Mouse (Mus musculus): ENCODE data around the gene Irf2bpl. TPM values are rescaled to one million over a fixed set of nuclear protein-coding genes. Genes with fewer than 3 reads are reported as not detected.

Irf2bpl gene
- polyA plus RNA-seq, 1 experiment from 2014 or later, result 22.6 TPM

DNA sequence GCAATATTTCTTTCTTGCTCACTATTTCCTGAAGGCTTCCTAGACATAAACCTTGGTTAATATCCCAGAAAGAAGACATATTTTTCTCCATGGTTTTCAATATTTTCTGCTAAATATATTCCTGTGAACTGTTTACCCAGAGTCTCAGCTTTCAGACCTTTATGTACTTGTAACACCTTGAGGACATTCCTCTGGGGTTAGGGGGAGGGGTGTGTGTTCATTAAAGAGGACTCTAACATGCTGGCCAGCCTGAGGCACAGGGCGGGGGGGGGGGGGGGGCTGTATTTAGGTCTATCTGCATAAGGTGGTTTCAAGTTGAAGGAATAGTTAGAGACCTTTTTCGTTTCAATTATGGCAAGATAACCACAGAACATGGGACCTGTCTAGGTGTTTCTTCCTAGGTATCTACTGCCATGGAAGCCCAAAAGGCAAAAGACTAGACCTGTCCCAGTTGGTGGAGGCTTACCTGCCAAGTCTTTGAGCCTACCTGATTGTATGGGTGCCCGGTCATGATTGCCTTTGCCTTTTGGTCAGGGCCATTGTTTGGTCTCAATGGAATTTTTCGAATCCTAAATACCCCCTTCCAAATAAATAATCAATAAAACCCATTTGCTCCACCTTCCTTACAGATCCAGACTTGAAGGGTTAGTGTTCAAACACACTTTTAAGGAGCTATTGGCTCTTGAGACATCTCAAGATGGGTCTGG is 11.3 kb upstream of the Irf2bpl start:
- Histone ChIP-seq H3K4me3 (peak overlapping the region; percentile 52), H3K4me1 (peaks cover 96% of the 10 kb centered on the region)
- WGBS, result 53% methylated on average over 4 of the region's 4 CpGs

DNA sequence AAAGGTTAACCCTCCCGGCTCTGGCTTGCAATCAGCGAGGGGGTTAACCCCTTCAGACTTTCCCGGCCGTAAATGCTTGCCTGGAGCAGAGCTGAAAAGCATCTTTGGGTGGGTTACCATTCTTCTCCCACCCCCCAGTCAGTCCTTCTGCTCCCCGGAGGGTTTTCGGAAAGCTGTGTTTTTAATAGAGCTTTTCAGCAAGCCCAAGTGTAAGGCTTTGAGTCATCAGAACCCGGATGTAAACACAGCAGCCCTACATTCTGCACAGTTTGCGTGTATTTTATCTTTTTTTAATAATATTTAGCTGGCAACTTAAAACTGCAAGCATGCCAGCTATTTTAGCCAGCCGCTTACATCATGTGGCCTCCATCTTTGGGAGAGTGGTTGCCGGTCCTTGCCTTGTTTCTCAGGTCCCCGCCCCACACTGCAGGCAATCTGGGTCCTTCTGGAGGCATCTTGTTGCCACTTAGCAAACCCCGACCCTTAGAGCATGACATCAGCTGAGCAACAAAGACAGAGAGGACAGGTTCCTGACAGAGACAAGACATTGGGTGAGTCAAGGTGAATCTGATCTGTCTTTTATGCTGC is 10.3 kb upstream of the Irf2bpl start:
- WGBS, result under 1% methylated on average over 12 of the region's 12 CpGs
- Histone ChIP-seq H3K27me3 (ENCODE audit: poor library complexity, severe bottlenecking) (peaks cover 13% of the 10 kb centered on the region), H3K4me3 (peak overlapping the region; percentile 52), H3K36me3 (replicated peaks) (no peaks in the 10 kb centered on the region), H3K4me1 (peaks cover 100% of the 10 kb centered on the region), H3K27ac (peak overlapping the region; percentile 95), H3K9me3 (no peaks in the 10 kb centered on the region)
- peak; percentile 69 for DNase-seq (ENCODE audit: extremely low spot score, low spot score)

More for the DNA sequence above, 11.3 kb upstream of the Irf2bpl start:
- H3K36me3 ChIP-seq (replicated peaks), result no peaks in the 10 kb centered on the region
- peak overlapping the region; percentile 95 for H3K27ac ChIP-seq
- H3K9me3 ChIP-seq, result no peaks in the 10 kb centered on the region
- H3K27me3 ChIP-seq (ENCODE audit: poor library complexity, severe bottlenecking), result peaks cover 3% of the 10 kb centered on the region
- no peak for DNase-seq (ENCODE audit: extremely low spot score, low spot score)

DNA sequence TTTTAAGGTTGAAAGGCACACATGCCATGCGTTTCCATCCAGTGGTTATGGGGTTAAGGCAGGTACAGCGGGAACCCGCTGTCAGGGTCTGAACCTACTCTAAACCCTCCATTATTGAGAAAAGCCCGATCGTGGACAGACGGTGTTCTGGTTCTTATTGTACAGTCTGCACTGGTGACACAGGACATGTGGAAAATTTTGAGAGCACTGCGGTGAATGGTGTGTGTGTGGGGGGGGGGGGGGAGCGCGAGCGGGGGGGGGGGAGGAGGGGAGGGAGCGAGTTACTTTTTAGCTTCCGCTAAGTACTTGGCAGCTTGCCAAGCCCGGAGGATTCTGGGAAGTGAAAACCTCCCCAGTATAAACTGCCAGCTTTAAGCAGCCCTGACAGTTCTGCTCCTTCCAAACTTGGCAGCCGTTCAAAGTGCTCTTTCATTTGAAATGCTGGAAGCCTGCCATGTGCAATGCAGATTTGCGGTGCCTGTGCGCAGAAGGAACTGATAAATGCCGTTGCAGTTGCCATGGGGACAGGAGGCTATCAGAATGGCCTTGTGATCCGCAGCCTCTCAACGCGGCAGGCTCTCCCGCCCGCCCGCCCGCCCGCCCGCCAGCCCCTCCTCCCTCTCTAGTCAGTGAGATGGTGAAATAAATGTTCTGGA is 9.7 kb upstream of the Irf2bpl start:
- Histone ChIP-seq H3K4me1 (peaks cover 100% of the 10 kb centered on the region), H3K4me3 (peak overlapping the region; percentile 52), H3K9me3 (no peaks in the 10 kb centered on the region), H3K27ac (peak overlapping the region; percentile 95), H3K27me3 (ENCODE audit: poor library complexity, severe bottlenecking) (peaks cover 19% of the 10 kb centered on the region), H3K36me3 (replicated peaks) (no peaks in the 10 kb centered on the region)
- 0% methylated on average over 22 of the region's 26 CpGs for WGBS
- DNase-seq (ENCODE audit: extremely low spot score, low spot score), result peak; percentile 90

DNA sequence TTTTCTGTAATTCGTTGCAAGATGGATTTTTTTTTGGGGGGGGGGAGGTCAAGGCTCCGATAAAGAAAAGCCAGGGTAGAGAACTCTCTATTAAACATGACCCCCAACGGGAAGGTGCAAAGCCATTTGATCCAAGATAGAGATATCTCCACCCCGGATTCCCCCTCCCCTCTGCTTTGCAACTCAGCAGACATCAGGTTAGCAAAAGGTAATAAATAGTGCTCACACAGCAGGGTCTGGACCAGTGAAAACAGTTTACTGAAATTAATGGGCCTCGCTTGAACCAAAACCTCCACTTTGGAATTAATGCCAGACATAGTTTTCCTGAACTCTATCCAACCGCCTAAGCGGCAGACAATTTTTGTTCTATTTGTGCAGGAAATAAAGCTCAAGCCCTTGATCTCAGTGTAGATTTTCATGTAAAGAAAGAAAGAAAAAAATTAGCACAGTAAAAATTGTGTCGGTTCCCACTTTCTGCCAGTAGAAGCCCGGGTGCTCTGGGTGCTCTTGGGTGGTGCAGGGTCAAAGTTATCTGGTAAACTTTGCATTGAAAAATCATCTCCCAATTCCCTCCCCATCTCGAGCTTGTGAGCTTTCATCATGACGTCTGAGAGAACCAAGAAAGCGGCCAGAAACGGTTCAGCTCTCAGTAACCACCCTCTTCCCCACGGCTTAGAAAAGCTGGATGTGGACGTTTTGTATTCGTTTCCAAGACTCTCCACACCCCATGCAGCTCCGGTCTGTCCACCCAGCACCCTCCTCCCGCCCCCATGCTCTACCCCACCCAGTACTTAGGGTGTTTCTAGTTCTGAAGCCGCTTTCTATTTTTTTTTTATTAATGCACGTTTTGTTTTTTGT is 9.0 kb upstream of the Irf2bpl start:
- H3K27me3 ChIP-seq (ENCODE audit: poor library complexity, severe bottlenecking), result peaks cover 23% of the 10 kb centered on the region
- 1% methylated on average over 20 of the region's 20 CpGs for WGBS
- H3K27ac ChIP-seq, result peak overlapping the region; percentile 95
- no peaks in the 10 kb centered on the region for H3K36me3 ChIP-seq (replicated peaks)
- H3K4me3 ChIP-seq, result peak overlapping the region; percentile 52
- H3K4me1 ChIP-seq, result peaks cover 100% of the 10 kb centered on the region
- H3K9me3 ChIP-seq, result no peaks in the 10 kb centered on the region
- DNase-seq (ENCODE audit: extremely low spot score, low spot score), result no peak

DNA sequence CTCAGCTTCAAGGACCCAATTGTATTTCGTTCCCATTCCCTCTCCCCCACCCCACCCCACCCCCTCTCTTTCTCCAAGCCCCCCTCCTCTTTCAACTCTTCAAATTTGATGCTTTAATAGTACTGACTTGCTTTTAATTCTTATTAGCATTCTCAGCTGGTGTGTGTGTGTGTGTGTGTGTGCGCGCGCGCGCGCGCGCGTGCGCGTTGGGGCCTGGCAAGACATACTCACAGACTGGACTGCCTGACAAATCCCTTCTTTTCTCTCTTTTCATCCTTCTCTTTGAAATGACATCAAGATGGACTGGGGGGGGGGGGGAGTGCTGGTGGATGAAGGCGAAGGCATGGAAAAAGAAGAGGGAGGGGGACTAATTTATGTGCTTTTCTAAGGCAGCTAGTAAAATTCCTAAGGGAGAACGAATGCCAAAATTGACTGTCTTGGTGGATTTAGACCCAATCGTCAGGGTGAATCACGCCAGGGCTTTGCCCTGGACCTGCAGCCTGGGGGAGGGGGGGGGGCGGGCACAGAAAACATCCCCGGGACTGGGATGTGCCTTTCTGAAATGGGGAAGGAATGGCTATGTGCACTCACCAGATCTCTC is 8.2 kb upstream of the Irf2bpl start:
- peak overlapping the region; percentile 95 for H3K27ac ChIP-seq
- H3K4me3 ChIP-seq, result peak overlapping the region; percentile 52
- no peaks in the 10 kb centered on the region for H3K36me3 ChIP-seq (replicated peaks)
- DNase-seq (ENCODE audit: extremely low spot score, low spot score), result peak; percentile 70
- no peaks in the 10 kb centered on the region for H3K9me3 ChIP-seq
- H3K4me1 ChIP-seq, result peaks cover 100% of the 10 kb centered on the region
- H3K27me3 ChIP-seq (ENCODE audit: poor library complexity, severe bottlenecking), result peaks cover 23% of the 10 kb centered on the region
- 0% methylated on average over 18 of the region's 18 CpGs for WGBS

DNA sequence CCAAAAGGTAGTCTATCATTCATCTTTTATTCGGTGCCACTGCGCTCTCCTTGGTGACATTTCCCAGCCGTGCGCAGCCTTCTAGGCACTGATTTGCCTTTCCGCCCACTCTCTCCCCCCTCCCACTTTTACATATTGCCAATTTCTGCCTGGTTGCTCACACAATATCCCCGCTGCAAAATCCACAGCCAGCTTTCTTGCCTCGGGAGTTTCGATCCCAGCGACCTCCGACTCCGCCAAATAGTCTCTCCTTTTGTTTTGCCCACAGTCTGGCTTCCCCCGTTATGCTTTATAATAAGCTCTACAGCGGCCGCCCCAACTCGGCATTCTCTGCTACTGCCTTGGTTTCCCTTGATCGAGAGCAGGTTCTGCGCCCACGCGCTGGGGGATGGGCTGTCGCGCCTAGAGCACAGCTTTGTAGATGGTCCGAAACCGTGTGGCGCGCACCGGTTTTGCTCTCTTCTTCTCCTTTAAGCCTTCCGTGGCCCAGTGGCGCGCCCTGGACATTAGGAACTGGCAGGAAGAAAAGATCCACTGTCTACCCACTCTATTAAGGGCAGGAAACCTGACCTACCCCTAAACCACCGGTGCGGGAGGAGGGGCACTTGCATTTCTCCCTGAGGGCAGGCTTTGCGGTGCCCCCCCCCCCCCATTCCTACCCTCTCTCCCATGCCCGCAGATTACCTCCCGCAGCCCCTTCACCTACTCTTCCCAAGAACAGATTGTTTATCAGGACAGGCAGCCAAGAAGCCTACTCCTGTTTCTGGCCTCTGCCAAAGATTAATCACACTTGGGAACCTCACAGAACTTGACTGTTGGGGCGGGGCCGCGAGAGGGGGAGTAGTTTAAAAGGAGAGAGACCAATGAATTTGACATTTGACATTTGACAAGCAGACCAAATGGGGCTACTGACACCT is 7.4 kb upstream of the Irf2bpl start:
- peak; percentile 76 for DNase-seq (ENCODE audit: extremely low spot score, low spot score)
- Histone ChIP-seq H3K27ac (peak overlapping the region; percentile 95), H3K4me3 (peak overlapping the region; percentile 52), H3K4me1 (peaks cover 100% of the 10 kb centered on the region), H3K9me3 (no peaks in the 10 kb centered on the region), H3K27me3 (ENCODE audit: poor library complexity, severe bottlenecking) (peaks cover 23% of the 10 kb centered on the region), H3K36me3 (replicated peaks) (no peaks in the 10 kb centered on the region)
- WGBS, result 1% methylated on average over 37 of the region's 37 CpGs

DNA sequence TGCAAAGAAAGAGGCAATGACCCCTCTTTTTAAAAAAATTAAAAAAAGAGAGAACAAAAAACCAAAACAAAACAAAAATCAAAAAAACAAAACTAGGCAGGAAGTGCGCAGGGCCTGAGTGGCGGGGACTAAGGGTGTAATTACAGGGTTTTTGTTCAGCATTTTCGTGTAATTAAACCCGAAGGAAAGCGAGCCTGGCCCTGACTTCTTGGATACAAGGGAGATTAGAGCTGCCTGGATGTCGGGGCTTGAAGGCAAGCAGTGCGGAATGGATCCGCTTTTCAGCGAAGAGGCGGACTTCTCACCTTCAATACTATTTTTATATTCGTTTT is 6.8 kb upstream of the Irf2bpl start:
- no peaks in the 10 kb centered on the region for H3K36me3 ChIP-seq (replicated peaks)
- peak overlapping the region; percentile 95 for H3K27ac ChIP-seq
- 2% methylated on average over 11 of the region's 11 CpGs for WGBS
- no peaks in the 10 kb centered on the region for H3K9me3 ChIP-seq
- peaks cover 23% of the 10 kb centered on the region for H3K27me3 ChIP-seq (ENCODE audit: poor library complexity, severe bottlenecking)
- H3K4me1 ChIP-seq, result peaks cover 100% of the 10 kb centered on the region
- peak; percentile 49 for DNase-seq (ENCODE audit: extremely low spot score, low spot score)
- H3K4me3 ChIP-seq, result peak overlapping the region; percentile 52

DNA sequence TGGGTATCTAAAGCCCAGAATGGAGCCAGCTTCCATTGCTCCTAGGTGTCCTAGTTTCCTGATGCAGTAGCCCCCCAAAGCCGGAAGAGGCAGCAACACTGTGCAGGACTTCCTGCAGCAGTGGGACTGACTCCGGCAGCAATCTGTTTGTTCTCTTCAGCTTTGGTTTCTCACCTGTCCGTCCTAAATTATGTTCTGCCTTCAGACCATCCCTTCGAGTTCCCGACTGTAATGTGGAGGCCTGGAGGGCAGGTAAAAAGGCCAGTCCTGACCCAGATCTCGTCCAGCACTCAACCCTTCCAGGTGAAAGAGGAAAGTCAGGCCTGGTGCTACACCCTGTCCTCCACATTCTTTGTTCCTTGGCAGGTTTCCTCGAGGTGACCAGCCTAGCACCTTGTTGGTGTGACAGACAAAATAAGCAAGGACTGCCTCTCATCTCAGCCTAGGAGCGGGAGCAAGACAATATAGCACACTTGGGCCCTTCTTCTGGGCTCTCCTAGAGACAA is 6.3 kb upstream of the Irf2bpl start:
- H3K27ac ChIP-seq, result peak overlapping the region; percentile 95
- peaks cover 23% of the 10 kb centered on the region for H3K27me3 ChIP-seq (ENCODE audit: poor library complexity, severe bottlenecking)
- no peaks in the 10 kb centered on the region for H3K36me3 ChIP-seq (replicated peaks)
- WGBS, result 21% methylated on average over 8 of the region's 8 CpGs
- H3K4me1 ChIP-seq, result peaks cover 100% of the 10 kb centered on the region
- peak overlapping the region; percentile 52; the same call in 1 of the 2 replicates for H3K4me3 ChIP-seq
- peak; percentile 31 for DNase-seq (ENCODE audit: extremely low spot score, low spot score)
- H3K9me3 ChIP-seq, result no peaks in the 10 kb centered on the region

DNA sequence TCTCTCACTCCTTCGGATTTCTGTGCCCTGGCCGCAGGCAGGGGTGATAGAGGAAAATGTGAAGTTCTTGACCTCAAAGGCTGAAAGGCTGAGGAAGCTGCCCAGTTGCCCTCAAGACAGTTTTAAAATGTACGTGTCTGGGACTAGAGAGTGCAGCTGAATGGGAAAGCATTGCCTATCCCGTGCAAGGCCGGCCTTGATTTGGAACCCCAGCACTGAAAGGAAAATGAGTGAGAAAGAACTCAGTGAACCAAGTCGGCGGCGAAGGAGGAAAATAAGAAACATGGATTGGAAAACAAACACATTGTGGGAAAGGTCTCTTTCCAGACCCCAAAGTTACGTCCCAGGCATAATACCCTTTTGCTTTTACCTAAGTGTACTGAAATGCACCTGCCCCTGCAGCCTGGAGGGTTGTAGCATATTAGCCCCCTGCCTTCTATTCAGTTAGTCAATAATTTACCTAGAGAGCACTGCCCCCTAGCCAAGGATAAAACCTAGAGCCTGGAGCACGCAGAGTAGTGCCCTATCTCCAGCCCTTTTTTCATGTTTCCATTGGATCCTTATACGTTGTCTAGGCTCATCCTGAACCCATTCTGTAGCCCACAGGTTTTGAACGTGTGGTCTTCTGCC is 5.6 kb upstream of the Irf2bpl start:
- WGBS, result 50% methylated on average over 12 of the region's 12 CpGs
- Histone ChIP-seq H3K27me3 (ENCODE audit: poor library complexity, severe bottlenecking) (peaks cover 23% of the 10 kb centered on the region), H3K4me3 (no peak overlapping the region), H3K9me3 (no peaks in the 10 kb centered on the region), H3K4me1 (peaks cover 100% of the 10 kb centered on the region), H3K27ac (peak overlapping the region; percentile 95), H3K36me3 (replicated peaks) (no peaks in the 10 kb centered on the region)
- DNase-seq (ENCODE audit: extremely low spot score, low spot score), result no peak

DNA sequence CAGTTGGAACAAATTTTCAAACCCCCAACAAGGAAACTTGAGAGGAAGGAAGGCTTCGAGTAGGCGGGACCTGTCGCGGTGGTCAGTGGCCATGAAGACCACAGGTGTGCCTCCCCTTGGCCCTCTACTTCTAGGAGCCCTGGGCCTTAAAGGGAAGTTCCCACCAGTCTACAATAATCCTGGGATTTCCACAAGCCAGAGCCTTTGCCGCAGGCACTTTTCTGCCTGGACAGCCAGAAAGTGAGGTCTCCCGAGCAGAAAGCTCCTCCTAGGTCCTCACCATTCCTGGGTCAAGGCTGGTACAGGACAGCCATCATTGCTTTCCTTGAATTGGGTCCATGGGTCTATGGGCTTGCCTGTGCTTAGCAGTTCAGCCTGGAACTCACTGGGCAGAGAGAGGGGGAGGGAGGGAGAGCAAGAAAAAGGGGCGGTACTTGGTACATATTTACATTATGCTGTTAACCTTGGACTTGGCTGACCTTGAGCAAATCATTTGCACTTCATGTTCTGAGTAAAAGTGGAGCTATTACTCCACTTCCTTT is 4.6 kb upstream of the Irf2bpl start:
- H3K4me1 ChIP-seq, result peaks cover 100% of the 10 kb centered on the region
- WGBS, result 13% methylated on average over 7 of the region's 7 CpGs
- H3K36me3 ChIP-seq (replicated peaks), result no peaks in the 10 kb centered on the region
- peak overlapping the region; percentile 46 for H3K4me3 ChIP-seq
- H3K9me3 ChIP-seq, result no peaks in the 10 kb centered on the region
- DNase-seq (ENCODE audit: extremely low spot score, low spot score), result no peak
- peaks cover 29% of the 10 kb centered on the region for H3K27me3 ChIP-seq (ENCODE audit: poor library complexity, severe bottlenecking)
- H3K27ac ChIP-seq, result peak overlapping the region; percentile 98

Data from forebrain, embryonic 10.5 days (tissue).